Mouse (Mus musculus) erythroid progenitor cell, adult 5-6 weeks (primary cell): ENCODE results near the gene 2610301B20Rik. TPM values are rescaled to one million over a fixed set of nuclear protein-coding genes. Genes with fewer than 3 reads are reported as not detected.
"Not testable (repeated sequence)": the region's sequence is repeated elsewhere in the genome, so short reads cannot be mapped to it uniquely, and the experiment has no call there.

Experiments used
- ATAC-seq: replicated peaks from 2 replicates; pipeline ENCODE4 v1.8.0; 2016; ENCODE audit warnings: moderate number of reproducible peaks, mild to moderate bottlenecking, moderate TSS enrichment, inconsistent platforms; ENCODE audit not compliant: poor library complexity, low FRiP score, severe bottlenecking
- total RNA-seq, 2 experiments: library from RNA; stranded (forward) in 1 of 2; stranded (reverse) in 1 of 2; fragments of 150-400 nt in 1 of 2; fragments of 186-747, 209-891 nt in 1 of 2; gene quantifications; 2 replicates each; pipeline versions ENCODE4 v1.2.3 to v1.2.4; 2015 to 2017; ENCODE audit warnings: low replicate concordance in 2 of 2

2610301B20Rik gene
- total RNA-seq (2015; ENCODE audit: low replicate concordance) (15.1 and 22.6 TPM in 2 replicates), total RNA-seq (2017; ENCODE audit: low replicate concordance) (6.0 and 6.2 TPM in 2 replicates)

- peak; percentile 93 for ATAC-seq
Observed at GRCm38 (mm10) chr4:10873920-10874665, at the start of gene 2610301B20Rik. 2610301B20Rik (plus strand) TSS chr4:10874498.

- no peak for ATAC-seq
Observed at GRCm38 (mm10) chr4:10833273-10833672, 41.0 kb upstream of the 2610301B20Rik start.

- no peak for ATAC-seq
Observed at GRCm38 (mm10) chr4:10835252-10836051, 38.8 kb upstream of the 2610301B20Rik start.

GRCm38 (mm10) chr4:10845848-10846247 lies 28.4 kb upstream of the 2610301B20Rik start:
- ATAC-seq: no peak

- no peak for ATAC-seq
Observed at GRCm38 (mm10) chr4:10849812-10850211, 24.5 kb upstream of the 2610301B20Rik start.

GRCm38 (mm10) chr4:10851013-10851412 lies 23.3 kb upstream of the 2610301B20Rik start:
- no peak for ATAC-seq

- no peak for ATAC-seq
Observed at GRCm38 (mm10) chr4:10859174-10859573, 15.1 kb upstream of the 2610301B20Rik start.

- ATAC-seq: no peak
Observed at GRCm38 (mm10) chr4:10859911-10860581, 14.3 kb upstream of the 2610301B20Rik start.

- no peak for ATAC-seq
Observed at GRCm38 (mm10) chr4:10860825-10861224, 13.5 kb upstream of the 2610301B20Rik start.

GRCm38 (mm10) chr4:10862882-10863281 lies 11.4 kb upstream of the 2610301B20Rik start:
- ATAC-seq: not testable (repeated sequence)

- no peak for ATAC-seq
Observed at GRCm38 (mm10) chr4:10872231-10872630, 2.1 kb upstream of the 2610301B20Rik start.

GRCm38 (mm10) chr4:10872685-10873539 lies 1.4 kb upstream of the 2610301B20Rik start:
- ATAC-seq: no peak

- ATAC-seq: 0 out of 2 replicates have a peak, but pooled peaks have one; percentile 21
Observed at GRCm38 (mm10) chr4:10873549-10873919, 764 bp upstream of the 2610301B20Rik start.

GRCm38 (mm10) chr4:10874718-10875121 lies 422 bp downstream of the 2610301B20Rik start:
- ATAC-seq: peak; percentile 57

- ATAC-seq: peak; percentile 65
Observed at GRCm38 (mm10) chr4:10875407-10875806, 1.1 kb downstream of the 2610301B20Rik start.

- ATAC-seq: no peak
Observed at GRCm38 (mm10) chr4:10877057-10877456, 2.8 kb downstream of the 2610301B20Rik start.

- ATAC-seq: no peak
Observed at GRCm38 (mm10) chr4:10883740-10884408, 9.6 kb downstream of the 2610301B20Rik start.

- no peak for ATAC-seq
Observed at GRCm38 (mm10) chr4:10888835-10889234, 14.5 kb downstream of the 2610301B20Rik start.

- no peak for ATAC-seq
Observed at GRCm38 (mm10) chr4:10896262-10896661, 22.0 kb downstream of the 2610301B20Rik start.
